Mouse (Mus musculus) small intestine, adult 2 months (tissue): ENCODE data around the gene Mlx. TPM values are rescaled to one million over a fixed set of nuclear protein-coding genes. Genes with fewer than 3 reads are reported as not detected.
"Not testable (repeated sequence)": the region's sequence is repeated elsewhere in the genome, so short reads cannot be mapped to it uniquely, and the experiment has no call there.

Experiments used
- H3K27ac ChIP-seq: fragments of 200-500 bp; 2 replicates; pipeline ENCODE4 v1.5.1; 2012; ENCODE audit warnings: low read depth, low read length, control low read depth, inconsistent platforms; ENCODE audit not compliant: insufficient read depth
- H3K27me3 ChIP-seq: fragments of 200-500 bp; 2 replicates; pipeline ENCODE4 v1.6.1; 2012; ENCODE audit warnings: mild to moderate bottlenecking, moderate library complexity, low read length, inconsistent platforms; ENCODE audit not compliant: control insufficient read depth, insufficient read depth
- H3K36me3 ChIP-seq: fragments of 200-500 bp; 2 replicates; pipeline ENCODE4 v1.6.1; 2012; ENCODE audit warnings: mild to moderate bottlenecking, low read length, control low read depth, inconsistent platforms; ENCODE audit not compliant: control insufficient read depth, insufficient read depth
- H3K4me1 ChIP-seq: fragments of 200-500 bp; 2 replicates; pipeline ENCODE4 v1.6.1; 2012; ENCODE audit warnings: low read length, inconsistent platforms, mixed read lengths; ENCODE audit not compliant: control insufficient read depth, insufficient read depth, insufficient read length
- H3K4me3 ChIP-seq: fragments of 200-500 bp; 2 replicates; pipeline ENCODE4 v1.5.1; 2012; ENCODE audit warnings: low read depth, mild to moderate bottlenecking, control low read depth, inconsistent platforms, low read length, moderate library complexity
- CTCF ChIP-seq: fragments of 200-500 bp; IDR thresholded peaks from 2 replicates; pipeline ENCODE4 v1.5.1; 2012; ENCODE audit warnings: low read depth, mild to moderate bottlenecking, control low read depth, inconsistent platforms, low read length, moderate library complexity, mixed read lengths; ENCODE audit not compliant: insufficient replicate concordance, insufficient read length; ENCODE audit errors: extremely low read depth
- POLR2A ChIP-seq: fragments of 200-500 bp; IDR thresholded peaks from 2 replicates; pipeline ENCODE4 v1.6.1; 2012; ENCODE audit warnings: low read depth, mild to moderate bottlenecking, control low read depth, inconsistent platforms, low read length, moderate library complexity
- WGBS: fragments of 180-500 bp; shearing (Covaris S2); methylation state at CpG from one replicate; pipeline ENCODE4 v1.1.7; 2018; 5-methylcytosine and 5-hydroxymethylcytosine counted together
- polyA plus RNA-seq: library from polyadenylated mRNA; depleted of rRNA; stranded (reverse); fragments of >200 nt; gene quantifications from 2 replicates; pipeline ENCODE4 v1.2.3, GENCODE M21; 2012

Gene Mlx
- polyA plus RNA-seq, 1 experiment = 100 TPM

DNA sequence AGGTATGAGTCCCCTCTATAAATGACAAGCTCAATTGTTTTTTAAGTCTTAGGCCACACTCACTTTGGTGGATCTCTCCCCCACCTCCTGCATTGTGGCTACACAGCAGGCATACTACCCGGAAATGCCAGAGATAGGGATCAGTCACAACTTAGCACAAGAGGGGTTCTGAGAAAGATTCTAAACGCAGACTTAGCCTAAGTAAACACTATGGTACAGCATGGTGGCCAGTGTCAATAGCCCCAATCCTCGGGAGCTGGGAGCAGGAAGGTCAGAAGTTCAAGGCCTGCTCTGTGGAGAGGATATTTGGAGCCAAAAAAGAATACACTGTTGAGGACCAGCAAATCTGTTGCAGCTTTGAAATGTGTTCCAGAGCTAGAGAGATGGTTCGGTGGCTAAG is 31.0 kb downstream of the Mlx start:
- no peak overlapping the region for H3K27ac ChIP-seq
- WGBS = 12% methylated on average over 4 of the region's 4 CpGs
- H3K27me3 ChIP-seq = no peaks in the 10 kb centered on the region
- peaks cover 13% of the 10 kb centered on the region for H3K4me1 ChIP-seq
- TF ChIP-seq POLR2A (no peak), CTCF (no peak)
- peaks cover 4% of the 10 kb centered on the region for H3K36me3 ChIP-seq
- H3K4me3 ChIP-seq = peak overlapping the region; percentile 21

- peaks cover 13% of the 10 kb centered on the region for H3K4me1 ChIP-seq
- TF ChIP-seq CTCF (no peak), POLR2A (no peak)
- H3K4me3 ChIP-seq = peak overlapping the region; percentile 88
- peaks cover 6% of the 10 kb centered on the region for H3K36me3 ChIP-seq
- under 1% methylated on average over 39 of the region's 39 CpGs for WGBS
- no peaks in the 10 kb centered on the region for H3K27me3 ChIP-seq
- peak overlapping the region; percentile 47 for H3K27ac ChIP-seq
These were observed 32.2 kb downstream of the Mlx start for GRCm38 (mm10) chr11:101119131-101119760.

DNA sequence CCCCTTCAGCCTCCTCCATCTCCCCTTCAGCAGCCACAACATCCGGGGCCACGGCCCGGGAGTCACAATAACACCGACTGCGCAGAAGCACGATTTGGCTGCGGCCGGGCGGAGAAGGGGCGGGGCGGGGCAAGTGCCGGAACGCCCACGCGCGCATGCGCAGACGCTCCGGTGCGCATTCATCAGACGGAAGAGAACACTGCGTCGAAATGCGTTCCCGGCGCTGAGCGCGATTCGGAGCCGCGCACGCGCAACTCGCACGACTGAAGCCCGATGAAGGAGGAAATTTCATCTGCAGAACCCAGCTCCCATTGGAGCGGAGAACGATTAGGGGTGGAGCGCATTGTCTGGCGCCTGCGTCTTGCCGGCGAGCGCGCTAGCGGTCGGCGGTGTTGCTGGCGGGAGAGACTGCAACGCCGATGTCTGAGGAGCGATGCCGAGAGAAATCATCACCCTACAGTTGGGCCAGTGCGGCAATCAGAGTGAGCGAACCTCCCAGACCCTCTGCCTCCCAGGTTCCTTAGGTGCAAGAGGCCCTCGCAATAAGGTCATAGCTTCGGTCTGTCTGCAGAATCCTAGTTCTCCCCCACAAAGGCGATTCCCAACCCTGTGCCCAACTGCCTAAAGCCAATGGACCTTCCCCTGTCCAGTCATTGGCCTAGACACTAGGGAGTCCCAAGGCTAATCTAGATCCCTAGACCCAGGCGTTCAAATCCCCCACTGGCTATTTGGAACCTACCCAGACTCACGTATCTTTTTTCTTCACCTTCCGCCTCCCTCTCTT is 32.9 kb downstream of the Mlx start, which contains the start of the genes Retreg3 and Tubg1:
Gene Retreg3, minus strand, starts transcription at position 133 of the 784 bp plus-strand sequence.
Gene Tubg1, plus strand, starts transcription at position 178 of the 784 bp plus-strand sequence.
- WGBS = under 1% methylated on average over 61 of the region's 61 CpGs
- no peaks in the 10 kb centered on the region for H3K27me3 ChIP-seq
- no peak for TF ChIP-seq CTCF
- peak; percentile 76; the same call in 1 of the 2 replicates for TF ChIP-seq POLR2A
- H3K4me1 ChIP-seq = peaks cover 13% of the 10 kb centered on the region
- peak within 1 kb of the TSS; percentile 47 for H3K27ac ChIP-seq
- H3K36me3 ChIP-seq = peaks cover 6% of the 10 kb centered on the region
- peak within 1 kb of the TSS; percentile 88 for H3K4me3 ChIP-seq

- WGBS = 16% methylated on average over 19 of the region's 19 CpGs
- peak overlapping the region; percentile 74 for H3K4me3 ChIP-seq
- peaks cover 11% of the 10 kb centered on the region for H3K4me1 ChIP-seq
- H3K27ac ChIP-seq = peak overlapping the region; percentile 37; the same call in 1 of the 2 replicates
- H3K27me3 ChIP-seq = no peaks in the 10 kb centered on the region
- H3K36me3 ChIP-seq = peaks cover 9% of the 10 kb centered on the region
- TF ChIP-seq CTCF = no peak
- TF ChIP-seq POLR2A = no peak
These were observed 33.6 kb downstream of the Mlx start for GRCm38 (mm10) chr11:101120545-101121188.

DNA sequence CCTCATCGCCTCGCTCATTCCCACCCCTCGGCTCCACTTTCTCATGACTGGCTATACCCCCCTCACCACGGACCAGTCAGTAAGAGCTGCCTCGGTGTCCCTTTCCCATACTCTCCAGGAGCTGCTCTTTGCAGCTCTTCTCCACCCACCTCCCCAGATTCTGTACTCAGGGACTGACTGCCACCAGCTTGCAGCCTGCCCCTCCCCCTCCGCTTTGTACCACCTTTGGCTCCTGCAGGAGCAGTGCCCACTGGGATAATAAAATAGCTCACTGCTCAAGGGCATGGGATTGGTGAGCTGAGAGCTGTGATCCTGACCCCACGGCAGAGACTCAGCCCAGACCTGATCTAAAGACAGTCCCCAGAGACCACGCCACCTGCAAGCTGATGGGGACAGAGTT is 37.4 kb downstream of the Mlx start:
- peaks cover 12% of the 10 kb centered on the region for H3K36me3 ChIP-seq
- H3K4me1 ChIP-seq, H3K4me3 ChIP-seq, H3K27me3 ChIP-seq, H3K27ac ChIP-seq: not testable (repeated sequence)
- WGBS = 95% methylated on average over 8 of the region's 8 CpGs

GRCm38 (mm10) chr11:101125008-101125407 is 37.9 kb downstream of the Mlx start:
- not testable (repeated sequence) for H3K27me3 ChIP-seq, H3K4me3 ChIP-seq, H3K27ac ChIP-seq, H3K4me1 ChIP-seq
- peaks cover 12% of the 10 kb centered on the region for H3K36me3 ChIP-seq
- 95% methylated on average over 9 of the region's 9 CpGs for WGBS

GRCm38 (mm10) chr11:101127075-101127474 is 40.0 kb downstream of the Mlx start:
- WGBS = 100% methylated on average over 1 of the region's 1 CpGs
- H3K36me3 ChIP-seq = peaks cover 12% of the 10 kb centered on the region
- no peaks in the 10 kb centered on the region for H3K27me3 ChIP-seq
- H3K4me1 ChIP-seq = peaks cover 6% of the 10 kb centered on the region
- no peak overlapping the region for H3K27ac ChIP-seq
- no peak overlapping the region for H3K4me3 ChIP-seq
- TF ChIP-seq POLR2A = no peak
- peak; percentile 12; the same call in 1 of the 2 replicates for TF ChIP-seq CTCF
